Mouse (Mus musculus) hindbrain, embryonic 11.5 days (tissue): ENCODE measurements around the gene Loxl1. TPM values are rescaled to one million over a fixed set of nuclear protein-coding genes. Genes with fewer than 3 reads are reported as not detected.
A peak's percentile ranks its signal among the peaks of the same experiment; 100 is the strongest.

Experiments
- ATAC-seq: fragments of 200-750 bp; cut with Nextera tagmentation; 2 replicates; pipeline ENCODE4 v1.8.0; 2017; ENCODE audit warnings: mild to moderate bottlenecking, moderate TSS enrichment, moderate library complexity; ENCODE audit not compliant: low FRiP score
- DNase-seq: peaks from one replicate; pipeline ENCODE4 v3.0.0-alpha.2; 2015; ENCODE audit warnings: low spot score
- H3K27ac ChIP-seq: fragments of 300-500 bp; sonication (generic); 2 replicates; pipeline ENCODE4 v1.5.1; 2014; ENCODE audit warnings: mild to moderate bottlenecking, low read depth, low read length
- H3K27me3 ChIP-seq: fragments of 300-500 bp; sonication (generic); 2 replicates; pipeline ENCODE4 v1.6.1; 2014; ENCODE audit warnings: mild to moderate bottlenecking, low read length, moderate library complexity, mixed read lengths; ENCODE audit not compliant: control insufficient read depth, insufficient read depth
- H3K36me3 ChIP-seq: fragments of 300-500 bp; sonication (generic); 2 replicates; pipeline ENCODE4 v1.6.1; 2014; ENCODE audit warnings: mild to moderate bottlenecking, low read length, moderate library complexity, mixed read lengths; ENCODE audit not compliant: control insufficient read depth, insufficient read depth
- H3K4me1 ChIP-seq: fragments of 300-500 bp; sonication (generic); replicated peaks from 2 replicates; pipeline ENCODE4 v1.6.1; 2014; ENCODE audit warnings: low read length, mixed read lengths; ENCODE audit not compliant: control insufficient read depth, insufficient read depth
- H3K4me2 ChIP-seq: fragments of 300-500 bp; sonication (generic); replicated peaks from 2 replicates; pipeline ENCODE4 v1.6.1; 2014; ENCODE audit warnings: mild to moderate bottlenecking, low read depth, low read length
- H3K4me3 ChIP-seq: fragments of 300-500 bp; sonication (generic); 2 replicates; pipeline ENCODE4 v1.5.1; 2014; ENCODE audit warnings: low read depth, low read length
- H3K9ac ChIP-seq: fragments of 300-500 bp; sonication (generic); 2 replicates; pipeline ENCODE4 v1.6.1; 2014; ENCODE audit warnings: low read depth, low read length
- H3K9me3 ChIP-seq: fragments of 300-500 bp; sonication (generic); 2 replicates; pipeline ENCODE4 v1.6.1; 2016; ENCODE audit warnings: low read length; ENCODE audit not compliant: control insufficient read depth
- WGBS: fragments of 180-500 bp; shearing (Covaris S2); extraction: QIAGEN DNeasy Blood & Tissue Kit; methylation state at CpG from one replicate; pipeline ENCODE4 v1.1.7; 2014; 5-methylcytosine and 5-hydroxymethylcytosine counted together
- polyA plus RNA-seq: library from polyadenylated mRNA; unstranded; fragments of >200 nt; fragmentation: Nextera tagmentation; extraction: Ambion mirVana; gene quantifications from 2 replicates; pipeline ENCODE4 v1.2.1, GENCODE M21; 2014

Gene Loxl1
- 11.0 and 11.9 TPM in 2 replicates for polyA plus RNA-seq

DNA sequence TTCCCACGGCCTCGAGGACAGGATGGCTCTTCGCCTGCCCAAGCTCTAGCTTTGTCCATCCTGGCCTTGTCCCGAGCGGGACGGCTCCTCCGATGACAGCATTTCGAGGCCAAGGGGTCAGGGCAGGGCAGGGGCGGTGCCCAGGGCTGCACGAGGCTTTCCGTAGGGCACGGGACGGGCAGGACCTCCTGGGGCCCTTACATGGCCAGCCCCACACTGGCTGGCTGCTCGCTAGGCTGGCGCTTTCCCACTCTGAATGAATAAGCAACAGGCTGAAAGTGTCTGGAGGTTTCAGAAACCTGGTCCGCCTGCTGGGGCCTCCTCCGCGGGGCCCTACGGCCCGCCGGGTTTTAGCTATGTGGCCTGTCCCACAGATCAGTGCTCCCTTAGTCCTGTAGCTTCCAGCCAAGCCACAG, at the start of gene Loxl1:
Gene Loxl1, minus strand, starts transcription at position 243 of the 416 bp plus-strand sequence.
- DNase-seq (peak; percentile 79), ATAC-seq (peak; percentile 50)
- H3K36me3 ChIP-seq = no peaks in the 10 kb centered on the region
- H3K27me3 ChIP-seq = peaks cover 20% of the 10 kb centered on the region
- no peaks in the 10 kb centered on the region for H3K9me3 ChIP-seq
- H3K9ac ChIP-seq = peak within 1 kb of the TSS; percentile 52
- WGBS = under 1% methylated on average over 21 of the region's 21 CpGs
- H3K27ac ChIP-seq = 0 out of 2 replicates have a peak within 1 kb of the TSS, but pooled peaks have one; percentile 1
- H3K4me1 ChIP-seq = peaks cover 15% of the 10 kb centered on the region
- H3K4me2 ChIP-seq = peak within 1 kb of the TSS; percentile 63
- H3K4me3 ChIP-seq = peak within 1 kb of the TSS; percentile 35

DNA sequence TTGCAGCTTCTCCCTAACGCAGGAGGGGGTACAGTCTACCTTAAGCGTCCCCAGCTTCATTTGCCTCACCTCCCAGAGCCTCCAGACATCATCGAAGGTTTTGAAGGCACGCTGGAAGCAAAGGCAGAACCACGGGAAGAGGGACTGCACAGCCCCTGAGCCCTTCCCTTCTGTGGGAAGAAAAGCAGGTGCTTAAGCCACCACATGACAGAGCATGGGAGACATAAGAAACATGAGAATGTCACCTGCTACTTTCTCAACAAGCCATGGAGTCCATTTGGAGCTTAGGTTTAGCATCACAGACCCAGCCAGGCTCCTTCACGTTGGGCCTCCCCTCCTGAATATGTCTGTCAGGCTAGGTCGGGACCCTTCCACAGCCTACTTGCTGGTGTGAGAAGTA, 49.0 kb upstream of the Loxl1 start:
- Histone ChIP-seq H3K4me2 (no peak overlapping the region), H3K4me3 (no peak overlapping the region), H3K27me3 (no peaks in the 10 kb centered on the region), H3K4me1 (no peaks in the 10 kb centered on the region), H3K36me3 (no peaks in the 10 kb centered on the region), H3K9me3 (no peaks in the 10 kb centered on the region), H3K27ac (no peak overlapping the region), H3K9ac (no peak overlapping the region)
- no peak for ATAC-seq
- DNase-seq = no peak
- 87% methylated on average over 7 of the region's 7 CpGs for WGBS

DNA sequence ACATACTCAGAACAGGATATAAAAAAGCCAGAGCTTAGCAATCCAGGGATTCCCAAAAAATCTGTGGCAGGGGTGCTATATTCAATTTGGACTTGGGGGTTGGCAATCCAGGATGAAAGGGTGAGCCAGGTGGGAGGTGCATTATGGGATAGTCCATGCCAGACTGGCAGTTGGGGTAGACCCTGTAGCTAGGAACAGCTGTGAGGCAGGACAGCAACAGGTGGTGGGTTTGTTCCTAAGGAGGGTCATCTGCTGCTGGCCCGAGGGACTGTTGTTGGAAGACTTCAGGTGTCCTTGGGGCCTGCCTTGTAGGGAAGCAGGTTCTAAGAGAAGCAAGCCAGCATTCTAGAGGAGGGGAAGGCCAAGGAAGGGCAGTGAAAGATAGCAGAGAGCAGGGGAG, 48.4 kb upstream of the Loxl1 start:
- no peak overlapping the region for H3K27ac ChIP-seq
- WGBS = 84% methylated on average over 1 of the region's 1 CpGs
- H3K36me3 ChIP-seq = no peaks in the 10 kb centered on the region
- no peak for DNase-seq
- no peak overlapping the region for H3K4me3 ChIP-seq
- H3K4me1 ChIP-seq = no peaks in the 10 kb centered on the region
- ATAC-seq = no peak
- H3K4me2 ChIP-seq = no peak overlapping the region
- no peaks in the 10 kb centered on the region for H3K9me3 ChIP-seq
- no peaks in the 10 kb centered on the region for H3K27me3 ChIP-seq
- no peak overlapping the region for H3K9ac ChIP-seq

DNA sequence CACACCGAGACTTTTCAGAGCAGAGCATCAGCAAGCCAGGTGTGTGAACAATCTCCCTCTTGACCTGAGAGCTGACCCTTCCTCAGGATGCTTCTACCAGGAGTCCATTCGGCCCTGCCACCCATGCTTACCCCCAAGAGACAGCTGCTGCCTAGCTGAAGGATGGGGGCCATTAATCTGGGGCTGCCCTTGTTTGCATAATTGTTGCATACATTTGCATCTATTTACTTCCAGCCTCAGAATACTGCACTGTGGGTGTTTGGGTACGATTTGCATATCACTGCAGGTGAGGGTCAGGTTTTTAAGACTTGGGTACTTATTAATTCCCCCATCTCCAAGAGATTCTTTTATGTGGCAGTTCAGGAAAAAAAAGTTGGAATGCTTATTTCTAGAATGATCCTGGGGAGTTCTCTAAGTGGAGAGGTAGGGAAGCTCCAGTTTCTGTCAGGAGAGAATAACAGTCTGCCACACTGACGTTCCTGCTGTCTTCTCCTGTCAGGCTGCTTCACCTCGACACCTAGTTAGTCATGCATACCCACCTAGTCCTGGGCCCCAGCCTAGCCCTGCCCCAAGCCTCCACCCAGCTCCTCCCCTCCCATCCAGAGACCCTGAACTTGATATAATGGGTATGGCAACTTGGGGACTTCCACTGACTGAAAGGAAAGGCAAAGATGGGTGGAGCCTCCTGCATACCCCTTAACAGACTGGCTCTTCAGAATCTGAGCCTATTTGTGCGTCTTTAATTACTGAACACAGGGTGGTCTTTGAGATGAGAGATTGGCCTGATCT, 42.5 kb upstream of the Loxl1 start:
- no peak overlapping the region for H3K4me3 ChIP-seq
- H3K9me3 ChIP-seq = no peaks in the 10 kb centered on the region
- peak; percentile 19 for DNase-seq
- no peaks in the 10 kb centered on the region; the same call in 1 of the 2 replicates for H3K4me1 ChIP-seq
- H3K27ac ChIP-seq = no peak overlapping the region
- H3K9ac ChIP-seq = no peak overlapping the region
- H3K27me3 ChIP-seq = no peaks in the 10 kb centered on the region
- WGBS = 27% methylated on average over 6 of the region's 6 CpGs
- no peaks in the 10 kb centered on the region for H3K36me3 ChIP-seq
- no peak overlapping the region for H3K4me2 ChIP-seq
- no peak for ATAC-seq

DNA sequence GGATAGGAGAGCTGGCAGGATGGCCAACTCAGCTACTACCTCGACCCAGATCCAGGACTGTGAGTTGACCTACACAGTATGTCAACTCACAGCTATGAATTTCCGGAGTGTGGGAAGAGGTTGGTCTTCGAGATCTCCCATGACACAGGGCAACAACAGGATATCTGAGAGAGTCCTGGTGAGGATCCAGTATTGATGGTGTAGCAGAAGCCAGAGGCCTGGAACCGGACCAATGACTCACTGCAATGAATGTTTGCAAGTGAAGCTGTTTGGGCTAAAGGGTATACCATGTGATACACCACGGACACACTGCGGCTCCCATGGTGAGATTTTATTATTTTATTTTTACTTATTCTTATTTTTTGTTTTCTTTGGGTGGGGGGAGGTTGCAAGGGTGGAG, 41.7 kb upstream of the Loxl1 start:
- DNase-seq = no peak
- Histone ChIP-seq H3K9me3 (no peaks in the 10 kb centered on the region), H3K27ac (no peak overlapping the region), H3K4me2 (no peak overlapping the region), H3K4me1 (no peaks in the 10 kb centered on the region; the same call in 1 of the 2 replicates), H3K4me3 (no peak overlapping the region), H3K9ac (no peak overlapping the region), H3K27me3 (no peaks in the 10 kb centered on the region), H3K36me3 (no peaks in the 10 kb centered on the region)
- ATAC-seq = no peak
- 88% methylated on average over 6 of the region's 6 CpGs for WGBS

DNA sequence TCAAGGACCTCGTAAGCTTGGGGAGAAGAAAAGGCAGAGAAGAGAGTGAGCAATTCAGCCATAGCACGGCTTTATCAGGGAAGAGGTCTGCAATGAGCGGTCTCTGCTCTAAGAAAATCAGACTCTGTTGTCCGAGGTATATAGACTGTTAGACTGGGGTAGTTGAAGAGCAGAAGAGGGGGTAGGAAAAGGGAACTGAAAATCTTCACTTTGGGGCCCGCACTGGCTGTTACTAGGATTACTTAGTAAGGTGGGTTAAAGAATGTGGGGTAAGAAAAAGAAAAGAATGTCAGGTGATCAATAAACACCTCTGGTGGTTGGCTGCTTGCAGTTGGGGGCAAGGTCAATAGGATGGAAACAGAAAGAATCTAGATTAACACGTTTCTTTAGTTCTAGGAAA, 40.2 kb upstream of the Loxl1 start:
- WGBS = 89% methylated on average over 6 of the region's 6 CpGs
- ATAC-seq = no peak

DNA sequence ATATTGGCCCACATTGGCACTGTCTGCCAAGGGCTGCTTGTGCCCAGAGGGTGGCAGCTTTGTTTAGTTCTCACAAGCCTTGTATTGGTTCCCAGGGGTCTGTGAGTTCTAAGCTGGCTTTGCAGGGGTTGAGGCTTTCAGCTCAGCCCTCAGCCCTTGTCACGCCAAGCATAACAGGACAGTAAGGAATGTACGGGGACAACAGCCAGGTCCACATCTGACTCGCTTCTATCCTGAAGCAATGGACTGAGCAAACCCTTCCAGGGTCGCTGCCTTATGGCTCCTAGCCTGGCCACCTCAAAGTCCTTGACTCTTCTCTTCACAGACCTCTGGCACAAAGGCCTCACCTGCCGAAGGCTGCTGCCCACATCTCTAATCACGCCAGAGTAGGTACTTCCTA, 34.8 kb upstream of the Loxl1 start:
- 0 out of 2 replicates have a peak, but pooled peaks cover 3% of the 10 kb centered on the region for H3K4me1 ChIP-seq
- no peaks in the 10 kb centered on the region for H3K27me3 ChIP-seq
- H3K4me2 ChIP-seq = no peak overlapping the region
- DNase-seq = no peak
- 94% methylated on average over 6 of the region's 6 CpGs for WGBS
- H3K9ac ChIP-seq = no peak overlapping the region
- H3K27ac ChIP-seq = no peak overlapping the region
- ATAC-seq = no peak
- H3K36me3 ChIP-seq = no peaks in the 10 kb centered on the region
- H3K9me3 ChIP-seq = no peaks in the 10 kb centered on the region
- H3K4me3 ChIP-seq = no peak overlapping the region

More for the DNA sequence above, 40.2 kb upstream of the Loxl1 start:
- Histone ChIP-seq H3K36me3 (no peaks in the 10 kb centered on the region), H3K9me3 (no peaks in the 10 kb centered on the region), H3K4me3 (no peak overlapping the region), H3K4me2 (no peak overlapping the region), H3K4me1 (no peaks in the 10 kb centered on the region; the same call in 1 of the 2 replicates), H3K9ac (no peak overlapping the region), H3K27ac (no peak overlapping the region), H3K27me3 (no peaks in the 10 kb centered on the region)
- DNase-seq = no peak

DNA sequence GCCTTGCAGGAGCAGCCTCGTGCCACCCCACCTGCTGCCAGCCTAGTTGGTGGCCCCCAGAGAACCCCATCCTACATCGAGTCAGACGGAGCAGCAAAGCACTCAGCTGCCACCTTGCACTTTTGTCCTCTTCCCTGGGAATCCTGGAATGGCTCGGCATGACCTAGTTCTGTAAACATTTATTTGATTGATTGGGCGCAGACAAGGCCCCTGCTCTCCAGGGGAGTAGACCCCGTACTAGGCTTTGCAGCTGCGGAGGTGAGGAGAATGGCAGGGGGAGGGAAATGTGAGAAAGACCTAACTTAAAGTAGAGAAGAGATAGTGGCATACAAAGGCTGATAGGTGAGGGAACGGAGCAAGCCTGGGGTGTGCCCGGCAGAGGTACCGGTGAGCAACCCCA, 33.5 kb upstream of the Loxl1 start:
- Histone ChIP-seq H3K4me1 (0 out of 2 replicates have a peak, but pooled peaks cover 3% of the 10 kb centered on the region), H3K27me3 (no peaks in the 10 kb centered on the region), H3K27ac (no peak overlapping the region), H3K4me3 (no peak overlapping the region), H3K9me3 (no peaks in the 10 kb centered on the region), H3K36me3 (no peaks in the 10 kb centered on the region), H3K4me2 (no peak overlapping the region), H3K9ac (no peak overlapping the region)
- ATAC-seq (no peak), DNase-seq (peak; percentile 54)
- 18% methylated on average over 10 of the region's 10 CpGs for WGBS

DNA sequence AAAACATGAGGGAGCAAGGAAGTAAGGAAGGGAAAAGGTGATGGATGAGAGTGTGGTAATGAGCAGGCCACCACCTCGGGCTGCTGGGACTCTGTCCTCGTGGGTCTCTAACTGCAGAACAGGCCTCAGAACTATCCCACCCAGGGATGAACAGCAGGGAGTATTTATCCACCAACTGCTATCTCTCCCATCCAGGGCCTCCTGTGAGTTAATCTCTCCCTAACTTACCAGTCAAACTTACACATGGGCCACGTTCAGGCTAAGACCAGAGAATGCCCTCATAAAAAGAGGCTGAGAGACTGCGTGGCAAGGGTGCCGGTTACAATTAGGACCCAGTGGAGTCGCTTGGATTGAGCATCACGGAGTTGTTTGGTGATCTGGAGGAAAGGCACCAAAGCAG, 33.0 kb upstream of the Loxl1 start:
- Histone ChIP-seq H3K9me3 (no peaks in the 10 kb centered on the region), H3K36me3 (no peaks in the 10 kb centered on the region), H3K4me2 (no peak overlapping the region), H3K4me3 (no peak overlapping the region), H3K4me1 (0 out of 2 replicates have a peak, but pooled peaks cover 3% of the 10 kb centered on the region), H3K27me3 (no peaks in the 10 kb centered on the region), H3K9ac (no peak overlapping the region), H3K27ac (no peak overlapping the region)
- DNase-seq (no peak), ATAC-seq (no peak)
- WGBS = 54% methylated on average over 7 of the region's 7 CpGs
